Comparison of ENCODE assay signal across 12 mouse cellular contexts in genomic region chr10:99416896-99417479, GRCm38 (mm10).
DNase-seq lines count a peak whose midpoint lies in the region; ATAC-seq and TF ChIP-seq lines count a peak whose summit lies in the region.
"Had no signal": no experiment of that assay in that cellular context is flagged by ENCODE, and none has a peak within 500 bp of the region (broad histone marks: within the 10 kb centered on the region; RNA-seq: fewer than 3 reads in every experiment).

No protein-coding gene starts in this region.

- no peaks in the 10 kb centered on the region for H3K36me3 ChIP-seq in kidney, embryonic 15.5 days
- no peaks in the 10 kb centered on the region for H3K36me3 ChIP-seq in CH12.LX (replicated peaks in 1 of 2; ENCODE audit: control insufficient read depth in 1 of 2, insufficient read depth in 1 of 2, low read length in 1 of 2)
- H3K36me3 ChIP-seq: midbrain, embryonic 15.5 days; neural tube, embryonic 13.5 days had no signal

- H3K27ac ChIP-seq in kidney, embryonic 15.5 days, result no peak overlapping the region
- no peak overlapping the region for H3K27ac ChIP-seq in CH12.LX (ENCODE audit: insufficient read depth, low read depth)
- H3K27ac ChIP-seq: midbrain, embryonic 15.5 days; neural tube, embryonic 13.5 days had no signal

- no peaks in the 10 kb centered on the region for H3K79me2 ChIP-seq in CH12.LX (replicated peaks; ENCODE audit: control insufficient read depth, extremely low read depth, insufficient read depth, poor library complexity, severe bottlenecking)

- 64% methylated on average over 3 of the region's 3 CpGs for WGBS in kidney, embryonic 15.5 days

- in situ Hi-C loops in CH12.LX (cut with MboI; ENCODE audit: low pct_ligation_motif_present, low pct_unique_long_range_greater_than_20kb, low sequenced_read_pairs), result no loop called here

- H3K9ac ChIP-seq in kidney, embryonic 15.5 days, result no peak overlapping the region
- no peak overlapping the region for H3K9ac ChIP-seq in CH12.LX (ENCODE audit: insufficient read depth, low read depth)
- H3K9ac ChIP-seq: midbrain, embryonic 15.5 days; neural tube, embryonic 13.5 days had no signal

- no peak overlapping the region for H3K4me3 ChIP-seq in kidney, embryonic 15.5 days (replicated peaks)
- H3K4me3 ChIP-seq in CH12.LX (replicated peaks in 1 of 3; ENCODE audit: low read depth in 2 of 3, low read length in 2 of 3, poor library complexity in 1 of 3), result no peak overlapping the region
- H3K4me3 ChIP-seq: midbrain, embryonic 15.5 days; neural tube, embryonic 13.5 days had no signal

- no peak for TF ChIP-seq POLR2A in CH12.LX (IDR thresholded peaks at IDR 0.05; ENCODE audit: low read depth, low read length)

- H3K4me2 ChIP-seq in kidney, embryonic 15.5 days, result no peak overlapping the region
- H3K4me2 ChIP-seq in CH12.LX (ENCODE audit: insufficient read depth, low read depth, poor library complexity, severe bottlenecking), result no peak overlapping the region
- H3K4me2 ChIP-seq: liver, embryonic 11.5 days; midbrain, embryonic 15.5 days; neural tube, embryonic 13.5 days had no signal

- dilution Hi-C loops in CH12.LX (cut with MboI; ENCODE audit: extremely low pct_ligation_motif_present, extremely low pct_unique_long_range_greater_than_20kb, low sequenced_read_pairs), result no loop called here

- H3K9me3 ChIP-seq in kidney, embryonic 15.5 days (replicated peaks), result no peaks in the 10 kb centered on the region
- H3K9me3 ChIP-seq in CH12.LX (replicated peaks; ENCODE audit: low read length), result no peaks in the 10 kb centered on the region
- H3K9me3 ChIP-seq: midbrain, embryonic 15.5 days; neural tube, embryonic 13.5 days had no signal

- no peak for TF ChIP-seq EP300 in CH12.LX (IDR thresholded peaks at IDR 0.05; ENCODE audit: low read length)

- DNase-seq in kidney, postnatal 14 days, result peak; percentile 28
- no peak for DNase-seq in CH12.LX (ENCODE audit: extremely low read depth)
- peak; percentile 24 for DNase-seq in embryo, embryonic 11 days
- peak; percentile 57 for DNase-seq in thymus, postnatal 0 days (ENCODE audit: low spot score)
- DNase-seq in urinary bladder, postnatal 25 days (ENCODE audit: low spot score), result no peak
- no peak for DNase-seq in cerebellum, postnatal 36 days
- DNase-seq in heart, postnatal 36 days, result no peak
- DNase-seq: cerebellum, adult 8-10 months had no signal

- no peak for TF ChIP-seq CTCF in CH12.LX (conservative IDR thresholded peaks at IDR 0.05 in 1 of 2, IDR thresholded peaks at IDR 0.05 in 1 of 2; ENCODE audit: low read depth in 2 of 2, low read length in 2 of 2)

- no peak for ATAC-seq in kidney, embryonic 15.5 days (replicated peaks; ENCODE audit: low FRiP score)
- ATAC-seq: midbrain, embryonic 15.5 days had no signal

- intact Hi-C loops in heart, postnatal 36 days (cut with DNase I), result no loop called here

- no peaks in the 10 kb centered on the region for H3K4me1 ChIP-seq in kidney, embryonic 15.5 days
- H3K4me1 ChIP-seq in CH12.LX (ENCODE audit: control insufficient read depth in 1 of 2, insufficient read depth in 2 of 2), result peaks cover 0 to 11% of the 10 kb centered on the region in 2 experiments; a peak in 2 of 4 replicates
- H3K4me1 ChIP-seq: midbrain, embryonic 15.5 days; neural tube, embryonic 13.5 days had no signal

- no peaks in the 10 kb centered on the region for H3K27me3 ChIP-seq in kidney, embryonic 15.5 days
- no peaks in the 10 kb centered on the region for H3K27me3 ChIP-seq in CH12.LX (replicated peaks)
- H3K27me3 ChIP-seq: midbrain, embryonic 15.5 days; neural tube, embryonic 13.5 days had no signal

- no peak for TF ChIP-seq RAD21 in CH12.LX (IDR thresholded peaks at IDR 0.05; ENCODE audit: low read depth, low read length)

TF ChIP-seq in CH12.LX, 34 proteins besides CTCF, POLR2A, EP300 and RAD21:
- TF ChIP-seq ZC3H11A (IDR thresholded peaks at IDR 0.05; ENCODE audit: low read depth, low read length) (no peak), UBTF (IDR thresholded peaks at IDR 0.05; ENCODE audit: low read depth, low read length) (no peak), ZNF384 (IDR thresholded peaks at IDR 0.05; ENCODE audit: low read depth, low read length) (peak; percentile 83)

Comparison
In these comparisons a context has a peak if more than half of its experiments do, and no peak if none do; other contexts are left out.
1. DNase-seq: peak in kidney, postnatal 14 days (single experiment), embryo, embryonic 11 days (single experiment) and thymus, postnatal 0 days (single experiment); none in CH12.LX (single experiment), urinary bladder, postnatal 25 days (single experiment), cerebellum, postnatal 36 days (0 of 2) and heart, postnatal 36 days (0 of 2).